Mouse (Mus musculus): ENCODE measurements around the gene Tbc1d13. TPM values are rescaled to one million over a fixed set of nuclear protein-coding genes. Genes with fewer than 3 reads are reported as not detected.

Tbc1d13 gene
- total and polyA plus RNA-seq, 3 experiments = 25.9 to 36.8 (median 32.1) TPM

DNA sequence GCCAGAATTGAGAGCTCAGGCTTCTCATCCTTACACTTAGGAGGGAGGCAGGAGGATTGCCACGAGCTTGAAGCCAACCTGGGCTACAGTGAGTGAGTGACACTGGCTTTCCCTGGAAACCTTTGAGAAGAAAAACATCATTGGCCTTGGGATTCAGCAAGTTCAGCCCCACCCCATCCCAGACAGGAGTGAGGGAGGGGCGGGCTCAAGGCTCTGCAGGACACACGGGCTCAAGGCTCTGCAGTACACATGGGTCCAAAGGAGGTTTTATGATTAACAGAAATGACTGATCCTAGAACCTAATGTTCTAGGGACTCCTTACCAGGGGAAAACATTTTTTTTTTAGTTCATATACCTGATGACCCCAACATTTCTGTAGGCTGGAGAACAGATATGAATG, 50.2 kb downstream of the Tbc1d13 start:
- no peak overlapping the region for H3K9ac ChIP-seq (ENCODE audit: insufficient read depth, low read depth)
- H3K4me3 ChIP-seq (replicated peaks in 1 of 3; ENCODE audit: low read depth in 2 of 3, low read length in 2 of 3, poor library complexity in 1 of 3) = no peak overlapping the region
- peaks cover 10% of the 10 kb centered on the region for H3K9me3 ChIP-seq (replicated peaks; ENCODE audit: low read length)
- in situ Hi-C loops (cut with MboI; ENCODE audit: low pct_ligation_motif_present, low pct_unique_long_range_greater_than_20kb, low sequenced_read_pairs) = loop anchor here (10.0 kb wide), 1 partner anchor 61 kb away; the partner anchor contains the start of gene Gm28035
- H3K4me1 ChIP-seq (ENCODE audit: control insufficient read depth in 1 of 2, insufficient read depth in 2 of 2) = peaks cover 10 to 27% of the 10 kb centered on the region in 2 experiments
- peaks cover 0 to 13% of the 10 kb centered on the region in 2 experiments for H3K36me3 ChIP-seq (replicated peaks in 1 of 2; ENCODE audit: control insufficient read depth in 1 of 2, insufficient read depth in 1 of 2, low read length in 1 of 2)
- H3K79me2 ChIP-seq (replicated peaks; ENCODE audit: control insufficient read depth, extremely low read depth, insufficient read depth, poor library complexity, severe bottlenecking) = no peaks in the 10 kb centered on the region
- dilution Hi-C loops (cut with MboI; ENCODE audit: extremely low pct_ligation_motif_present, extremely low pct_unique_long_range_greater_than_20kb, low sequenced_read_pairs) = no loop called here
- no peak overlapping the region for H3K27ac ChIP-seq (ENCODE audit: insufficient read depth, low read depth)
- TF ChIP-seq MYC (IDR thresholded peaks at IDR 0.05; ENCODE audit: low read depth, low read length) = no peak
- TF ChIP-seq HCFC1 (IDR thresholded peaks at IDR 0.05; ENCODE audit: low read depth, low read length) = no peak
- TF ChIP-seq KAT2A (IDR thresholded peaks at IDR 0.05; ENCODE audit: insufficient replicate concordance, low read length) = no peak
- TF ChIP-seq IRF4 (IDR thresholded peaks at IDR 0.05; ENCODE audit: low read depth, low read length) = no peak
- TF ChIP-seq CTCF (conservative IDR thresholded peaks at IDR 0.05 in 1 of 2, IDR thresholded peaks at IDR 0.05 in 1 of 2; ENCODE audit: low read depth in 2 of 2, low read length in 2 of 2) = no peak
- TF ChIP-seq TBP (conservative IDR thresholded peaks at IDR 0.05; ENCODE audit: low read depth, low read length) = no peak
- no peak for TF ChIP-seq RAD21 (IDR thresholded peaks at IDR 0.05; ENCODE audit: low read depth, low read length)
- no peak for TF ChIP-seq MAX (IDR thresholded peaks at IDR 0.05; ENCODE audit: low read length)
- TF ChIP-seq ZKSCAN1 (IDR thresholded peaks at IDR 0.05; ENCODE audit: borderline replicate concordance, low read depth, low read length) = no peak
- no peak for TF ChIP-seq NELFE (IDR thresholded peaks at IDR 0.05; ENCODE audit: low read depth, low read length)
- no peak for TF ChIP-seq JUND (conservative IDR thresholded peaks at IDR 0.05; ENCODE audit: low read depth, low read length)
- no peak for TF ChIP-seq POLR2AphosphoS2 (IDR thresholded peaks at IDR 0.05; ENCODE audit: low read depth, low read length)
- no peaks in the 10 kb centered on the region for H3K27me3 ChIP-seq (replicated peaks)
- H3K4me2 ChIP-seq (ENCODE audit: insufficient read depth, low read depth, poor library complexity, severe bottlenecking) = no peak overlapping the region
- no peak for DNase-seq (ENCODE audit: extremely low read depth)

DNA sequence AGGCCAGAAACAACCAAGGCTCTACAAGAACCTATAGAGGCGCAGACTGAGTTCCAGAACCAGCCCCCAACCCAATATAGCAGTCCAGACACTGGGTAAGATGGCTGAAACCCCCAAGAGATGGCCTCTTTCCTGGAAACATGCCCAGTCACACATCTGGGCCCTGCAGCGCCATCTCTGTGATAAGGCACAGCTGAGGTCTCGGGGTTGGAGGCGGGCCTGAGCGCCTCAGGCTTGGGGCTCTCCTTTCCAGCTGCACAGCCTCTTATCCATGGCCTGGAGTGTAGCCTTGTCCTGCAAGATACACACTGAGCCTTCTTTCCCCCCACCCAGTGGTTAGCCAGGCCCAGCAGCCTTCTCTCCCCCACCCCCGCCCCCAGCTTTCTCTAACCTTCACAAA, 51.7 kb downstream of the Tbc1d13 start:
- no peak overlapping the region for H3K9ac ChIP-seq (ENCODE audit: insufficient read depth, low read depth)
- no peaks in the 10 kb centered on the region for H3K27me3 ChIP-seq (replicated peaks)
- no peak overlapping the region for H3K4me3 ChIP-seq (replicated peaks in 1 of 3; ENCODE audit: low read depth in 2 of 3, low read length in 2 of 3, poor library complexity in 1 of 3)
- dilution Hi-C loops (cut with MboI; ENCODE audit: extremely low pct_ligation_motif_present, extremely low pct_unique_long_range_greater_than_20kb, low sequenced_read_pairs) (no loop called here), in situ Hi-C loops (cut with MboI; ENCODE audit: low pct_ligation_motif_present, low pct_unique_long_range_greater_than_20kb, low sequenced_read_pairs) (loop anchor here (5.0 to 10.0 kb wide), 2 partner anchors 60 to 102 kb away; partner anchors contain the start of genes Dolk, Gm28035 and Nup188)
- H3K79me2 ChIP-seq (replicated peaks; ENCODE audit: control insufficient read depth, extremely low read depth, insufficient read depth, poor library complexity, severe bottlenecking) = no peaks in the 10 kb centered on the region
- H3K9me3 ChIP-seq (replicated peaks; ENCODE audit: low read length) = peaks cover 10% of the 10 kb centered on the region
- no peak overlapping the region for H3K4me2 ChIP-seq (ENCODE audit: insufficient read depth, low read depth, poor library complexity, severe bottlenecking)
- H3K27ac ChIP-seq (ENCODE audit: insufficient read depth, low read depth) = no peak overlapping the region
- no peak for DNase-seq (ENCODE audit: extremely low read depth)
- TF ChIP-seq JUN (IDR thresholded peaks at IDR 0.05; ENCODE audit: insufficient read depth, low read depth, low read length) (no peak), CHD1 (IDR thresholded peaks at IDR 0.05; ENCODE audit: low read depth, low read length) (no peak), TBP (conservative IDR thresholded peaks at IDR 0.05; ENCODE audit: low read depth, low read length) (no peak), MEF2A (IDR thresholded peaks at IDR 0.05; ENCODE audit: borderline replicate concordance, low read depth, low read length) (no peak), IRF4 (IDR thresholded peaks at IDR 0.05; ENCODE audit: low read depth, low read length) (no peak), PAX5 (IDR thresholded peaks at IDR 0.05; ENCODE audit: low read length) (no peak), E2F4 (IDR thresholded peaks at IDR 0.05; ENCODE audit: insufficient replicate concordance, low read depth, low read length) (no peak), CHD2 (IDR thresholded peaks at IDR 0.05; ENCODE audit: low read length) (no peak), RAD21 (IDR thresholded peaks at IDR 0.05; ENCODE audit: low read depth, low read length) (no peak), BHLHE40 (IDR thresholded peaks at IDR 0.05; ENCODE audit: low read depth, low read length) (no peak), ELF1 (IDR thresholded peaks at IDR 0.05; ENCODE audit: low read depth, low read length) (no peak), MAX (IDR thresholded peaks at IDR 0.05; ENCODE audit: low read length) (no peak), JUND (conservative IDR thresholded peaks at IDR 0.05; ENCODE audit: low read depth, low read length) (no peak), CTCF (conservative IDR thresholded peaks at IDR 0.05 in 1 of 2, IDR thresholded peaks at IDR 0.05 in 1 of 2; ENCODE audit: low read depth in 2 of 2, low read length in 2 of 2) (no peak)
- H3K36me3 ChIP-seq (replicated peaks in 1 of 2; ENCODE audit: control insufficient read depth in 1 of 2, insufficient read depth in 1 of 2, low read length in 1 of 2) = peaks cover 0 to 17% of the 10 kb centered on the region in 2 experiments
- H3K4me1 ChIP-seq (ENCODE audit: control insufficient read depth in 1 of 2, insufficient read depth in 2 of 2) = peaks cover 10 to 27% of the 10 kb centered on the region in 2 experiments
